Mouse (Mus musculus) hindbrain, postnatal 0 days (tissue): ENCODE measurements around the gene Ccdc184. TPM values are rescaled to one million over a fixed set of nuclear protein-coding genes. Genes with fewer than 3 reads are reported as not detected.

Experiments used
- ATAC-seq: fragments of 200-750 bp; cut with Nextera tagmentation; 2 replicates; pipeline ENCODE4 v1.8.0; 2017; ENCODE audit warnings: mild to moderate bottlenecking, moderate TSS enrichment, moderate library complexity
- DNase-seq: peaks from one replicate; pipeline ENCODE4 v3.0.0-alpha.2; 2015; ENCODE audit warnings: low spot score
- H3K27ac ChIP-seq: fragments of 300-500 bp; sonication (generic); 2 replicates; pipeline ENCODE4 v1.5.1; 2014; ENCODE audit warnings: mild to moderate bottlenecking
- H3K27me3 ChIP-seq: fragments of 300-500 bp; sonication (generic); 2 replicates; pipeline ENCODE4 v1.6.1; 2014; ENCODE audit warnings: low read length, mixed read lengths; ENCODE audit not compliant: insufficient read depth
- H3K36me3 ChIP-seq: fragments of 300-500 bp; sonication (generic); 2 replicates; pipeline ENCODE4 v1.6.1; 2014; ENCODE audit warnings: low read length, mixed read lengths; ENCODE audit not compliant: insufficient read depth
- H3K4me1 ChIP-seq: fragments of 300-500 bp; sonication (generic); 2 replicates; pipeline ENCODE4 v1.6.1; 2014; ENCODE audit warnings: antibody characterized with exemption, low read length, mixed read lengths; ENCODE audit not compliant: insufficient read depth
- H3K4me2 ChIP-seq: fragments of 300-500 bp; sonication (generic); 2 replicates; pipeline ENCODE4 v1.6.1; 2014; ENCODE audit warnings: low read depth, mild to moderate bottlenecking, low read length, moderate library complexity, mixed read lengths
- H3K4me3 ChIP-seq: fragments of 300-500 bp; sonication (generic); 2 replicates; pipeline ENCODE4 v1.5.1; 2014; ENCODE audit warnings: low read length
- H3K9ac ChIP-seq: fragments of 300-500 bp; sonication (generic); replicated peaks from 2 replicates; pipeline ENCODE4 v1.6.1; 2014; ENCODE audit warnings: mild to moderate bottlenecking, low read length, moderate library complexity, mixed read lengths
- H3K9me3 ChIP-seq: fragments of 300-500 bp; sonication (generic); 2 replicates; pipeline ENCODE4 v1.6.1; 2016; ENCODE audit warnings: low read length, mixed read lengths
- CTCF ChIP-seq: IDR thresholded peaks from 2 replicates; pipeline ENCODE4 v1.5.1; 2016; ENCODE audit warnings: antibody characterized with exemption, control low read depth, low read depth
- WGBS: fragments of 180-500 bp; shearing (Covaris S2); extraction: QIAGEN DNeasy Blood & Tissue Kit; methylation state at CpG from one replicate; pipeline ENCODE4 v1.1.7; 2014; 5-methylcytosine and 5-hydroxymethylcytosine counted together
- polyA plus RNA-seq: library from polyadenylated mRNA; unstranded; fragments of >200 nt; fragmentation: Nextera tagmentation; extraction: Ambion mirVana; gene quantifications from 2 replicates; pipeline ENCODE4 v1.2.1, GENCODE M21; 2015
- total RNA-seq: library from RNA; depleted of rRNA; stranded (reverse); fragments of >200 nt; gene quantifications from 2 replicates; pipeline ENCODE4 v1.2.3, GENCODE M21; 2014; rRNA removed

Gene Ccdc184
- total RNA-seq, result 107 and 116 TPM in 2 replicates
- polyA plus RNA-seq, result 90.4 and 98.0 TPM in 2 replicates

DNA sequence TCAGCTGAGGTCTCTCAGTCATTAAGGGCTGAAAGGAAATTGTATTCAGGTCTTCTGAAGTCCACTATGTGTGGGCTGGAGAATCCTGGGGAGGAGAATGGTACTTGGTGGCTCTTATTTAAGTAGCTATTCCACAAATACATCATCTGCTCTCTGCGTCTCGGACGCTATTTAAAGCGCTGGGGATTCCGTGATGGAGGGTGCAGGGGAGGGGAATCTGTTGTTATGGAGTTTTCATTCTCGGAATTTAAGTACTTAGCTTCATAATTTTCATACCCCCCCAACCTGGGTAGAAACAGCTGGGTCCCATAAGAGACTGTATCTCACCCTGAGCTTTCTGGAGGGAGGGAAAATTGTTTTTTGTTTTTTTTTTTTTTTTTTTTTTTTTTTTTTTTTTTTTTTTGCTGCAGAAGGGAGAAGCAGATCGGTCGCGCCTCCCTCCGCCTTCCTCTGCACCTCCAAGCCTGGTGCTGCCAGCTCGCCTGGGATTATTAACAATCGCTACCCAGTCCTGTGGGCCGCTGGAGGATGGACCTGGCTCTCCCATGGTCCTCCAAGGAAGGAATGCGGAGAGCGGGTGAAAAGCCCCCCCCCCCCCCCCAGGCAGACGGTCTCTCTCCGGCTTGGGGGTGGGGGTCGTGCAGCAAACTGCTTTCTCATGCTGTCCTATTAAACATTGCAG, at the start of gene Ccdc184:
TSS of gene Ccdc184 (plus strand) at position 196 of the 682 bp plus-strand sequence.
- Histone ChIP-seq H3K4me3 (peak within 1 kb of the TSS; percentile 58), H3K4me1 (peaks cover 6% of the 10 kb centered on the region; the same call in 1 of the 2 replicates), H3K9ac (peak within 1 kb of the TSS; percentile 71), H3K4me2 (peak within 1 kb of the TSS; percentile 77), H3K36me3 (no peaks in the 10 kb centered on the region), H3K27ac (peak within 1 kb of the TSS; percentile 83), H3K9me3 (no peaks in the 10 kb centered on the region), H3K27me3 (no peaks in the 10 kb centered on the region)
- ATAC-seq (peak; percentile 70), DNase-seq (peak; percentile 45)
- WGBS, result 0% methylated on average over 17 of the region's 18 CpGs
- no peak for TF ChIP-seq CTCF

- 80% methylated on average over 12 of the region's 12 CpGs for WGBS
These were observed 47.6 kb upstream of the Ccdc184 start for GRCm38 (mm10) chr15:98119363-98119762.

GRCm38 (mm10) chr15:98120831-98121230, 46.1 kb upstream of the Ccdc184 start:
- no peak for DNase-seq
- no peak for TF ChIP-seq CTCF
- Histone ChIP-seq H3K27me3 (no peaks in the 10 kb centered on the region), H3K4me1 (no peaks in the 10 kb centered on the region), H3K4me3 (no peak overlapping the region), H3K36me3 (peaks cover 73% of the 10 kb centered on the region), H3K9me3 (no peaks in the 10 kb centered on the region), H3K27ac (no peak overlapping the region), H3K4me2 (no peak overlapping the region), H3K9ac (no peak overlapping the region)
- no peak for ATAC-seq
- 96% methylated on average over 20 of the region's 20 CpGs for WGBS

More at GRCm38 (mm10) chr15:98119363-98119762, 47.6 kb upstream of the Ccdc184 start:
- Histone ChIP-seq H3K4me1 (no peaks in the 10 kb centered on the region), H3K9ac (no peak overlapping the region), H3K27me3 (no peaks in the 10 kb centered on the region), H3K9me3 (no peaks in the 10 kb centered on the region), H3K27ac (no peak overlapping the region), H3K4me3 (no peak overlapping the region), H3K36me3 (peaks cover 66% of the 10 kb centered on the region), H3K4me2 (no peak overlapping the region)
- no peak for TF ChIP-seq CTCF
- DNase-seq (no peak), ATAC-seq (no peak)

- WGBS, result 93% methylated on average over 4 of the region's 4 CpGs
- TF ChIP-seq CTCF, result no peak
- Histone ChIP-seq H3K9ac (no peak overlapping the region), H3K9me3 (no peaks in the 10 kb centered on the region), H3K4me3 (no peak overlapping the region), H3K27ac (no peak overlapping the region), H3K4me2 (no peak overlapping the region), H3K36me3 (peaks cover 66% of the 10 kb centered on the region), H3K4me1 (no peaks in the 10 kb centered on the region), H3K27me3 (no peaks in the 10 kb centered on the region)
- no peak for DNase-seq
- ATAC-seq, result no peak
These were observed 36.0 kb upstream of the Ccdc184 start for GRCm38 (mm10) chr15:98131001-98131400.

GRCm38 (mm10) chr15:98131451-98131850, 35.5 kb upstream of the Ccdc184 start:
- peaks cover 66% of the 10 kb centered on the region for H3K36me3 ChIP-seq
- WGBS, result 90% methylated on average over 7 of the region's 7 CpGs
- H3K9me3 ChIP-seq, result no peaks in the 10 kb centered on the region
- no peak overlapping the region for H3K4me3 ChIP-seq
- no peak for TF ChIP-seq CTCF
- DNase-seq (no peak), ATAC-seq (no peak)
- no peak overlapping the region for H3K27ac ChIP-seq
- no peak overlapping the region for H3K4me2 ChIP-seq
- H3K9ac ChIP-seq, result no peak overlapping the region
- no peaks in the 10 kb centered on the region for H3K4me1 ChIP-seq
- H3K27me3 ChIP-seq, result no peaks in the 10 kb centered on the region

GRCm38 (mm10) chr15:98131942-98132655, 34.9 kb upstream of the Ccdc184 start:
- no peak overlapping the region for H3K4me3 ChIP-seq
- WGBS, result 89% methylated on average over 15 of the region's 15 CpGs
- no peak overlapping the region for H3K9ac ChIP-seq
- no peak overlapping the region for H3K4me2 ChIP-seq
- H3K9me3 ChIP-seq, result no peaks in the 10 kb centered on the region
- ATAC-seq, result no peak
- H3K27me3 ChIP-seq, result no peaks in the 10 kb centered on the region
- no peak for TF ChIP-seq CTCF
- no peaks in the 10 kb centered on the region for H3K4me1 ChIP-seq
- DNase-seq, result no peak
- H3K27ac ChIP-seq, result no peak overlapping the region
- peaks cover 71% of the 10 kb centered on the region for H3K36me3 ChIP-seq

DNA sequence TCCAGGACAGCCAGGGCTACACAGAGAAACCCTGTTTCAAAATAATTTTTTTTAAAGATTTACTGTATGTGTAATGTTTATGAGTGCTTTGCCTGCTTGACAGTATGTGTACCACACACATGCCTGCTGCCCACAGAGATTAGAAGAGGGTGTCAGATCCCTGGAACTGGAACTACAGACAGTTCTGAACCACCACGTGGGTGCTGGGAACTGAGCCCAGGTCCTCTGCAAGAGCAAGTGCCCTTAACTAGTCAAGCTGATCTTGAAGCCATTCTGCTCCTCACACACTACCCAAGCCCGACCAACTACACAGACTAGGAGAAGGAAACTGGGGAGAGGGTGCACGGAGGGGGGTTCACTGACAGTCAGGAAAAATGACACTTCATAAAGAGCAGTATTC, 33.5 kb upstream of the Ccdc184 start:
- no peak for TF ChIP-seq CTCF
- Histone ChIP-seq H3K9me3 (no peaks in the 10 kb centered on the region), H3K36me3 (peaks cover 61% of the 10 kb centered on the region), H3K4me2 (no peak overlapping the region), H3K27me3 (no peaks in the 10 kb centered on the region), H3K9ac (no peak overlapping the region), H3K27ac (peak overlapping the region; percentile 70; the same call in 1 of the 2 replicates), H3K4me1 (no peaks in the 10 kb centered on the region), H3K4me3 (no peak overlapping the region)
- WGBS, result 85% methylated on average over 3 of the region's 3 CpGs
- ATAC-seq (no peak), DNase-seq (no peak)
